Mouse (Mus musculus) NIH3T3 (cell line): Measurements from ENCODE around the gene Pxk.

Experiments used
- DNase-seq: peaks from one replicate; pipeline ENCODE4 v3.0.0-alpha.2; 2012; ENCODE audit warnings: low read depth

Pxk gene

GRCm38 (mm10) chr14:8146611-8147223, 48.7 kb downstream of the Pxk start:
- DNase-seq, result no peak

GRCm38 (mm10) chr14:8148842-8149241, 50.8 kb downstream of the Pxk start:
- DNase-seq, result no peak

GRCm38 (mm10) chr14:8151757-8152156, 53.7 kb downstream of the Pxk start:
- DNase-seq, result no peak

- peak; percentile 28 for DNase-seq
Observed at GRCm38 (mm10) chr14:8154072-8154471, 56.1 kb downstream of the Pxk start.

GRCm38 (mm10) chr14:8156947-8157346, 58.9 kb downstream of the Pxk start:
- DNase-seq, result peak; percentile 39

- DNase-seq, result no peak
Observed at GRCm38 (mm10) chr14:8158721-8159120, 60.7 kb downstream of the Pxk start.

GRCm38 (mm10) chr14:8159141-8159540, 61.1 kb downstream of the Pxk start:
- DNase-seq, result no peak

- DNase-seq, result no peak
Observed at GRCm38 (mm10) chr14:8161777-8162176, 63.8 kb downstream of the Pxk start.

- no peak for DNase-seq
Observed at GRCm38 (mm10) chr14:8164463-8164862, 66.5 kb downstream of the Pxk start.

GRCm38 (mm10) chr14:8172507-8173410, 74.7 kb downstream of the Pxk start, which contains the start of gene Pdhb:
TSS of gene Pdhb (minus strand) at chr14:8173025.
- peak; percentile 98 for DNase-seq

GRCm38 (mm10) chr14:8173542-8174250, 75.7 kb downstream of the Pxk start:
- peak; percentile 71 for DNase-seq

GRCm38 (mm10) chr14:8174634-8175033, 76.6 kb downstream of the Pxk start:
- DNase-seq, result peak; percentile 47

- peak; percentile 55 for DNase-seq
Observed at GRCm38 (mm10) chr14:8176251-8176650, 78.2 kb downstream of the Pxk start.

- no peak for DNase-seq
Observed at GRCm38 (mm10) chr14:8180371-8181035, 82.5 kb downstream of the Pxk start.

- no peak for DNase-seq
Observed at GRCm38 (mm10) chr14:8183330-8183729, 85.3 kb downstream of the Pxk start.

GRCm38 (mm10) chr14:8186278-8187045, 88.5 kb downstream of the Pxk start:
- DNase-seq, result peak; percentile 11

- DNase-seq, result no peak
Observed at GRCm38 (mm10) chr14:8190556-8190955, 92.5 kb downstream of the Pxk start.

- no peak for DNase-seq
Observed at GRCm38 (mm10) chr14:8191331-8191965, 93.4 kb downstream of the Pxk start.

GRCm38 (mm10) chr14:8192727-8193126, 94.7 kb downstream of the Pxk start:
- no peak for DNase-seq

GRCm38 (mm10) chr14:8200769-8201168, 102.8 kb downstream of the Pxk start:
- no peak for DNase-seq

GRCm38 (mm10) chr14:8201715-8202114, 103.7 kb downstream of the Pxk start:
- DNase-seq, result no peak
